Mouse (Mus musculus) macrophage (primary cell): ENCODE data around the gene Anapc15. TPM values are rescaled to one million over a fixed set of nuclear protein-coding genes. Genes with fewer than 3 reads are reported as not detected.
"Not testable (repeated sequence)": the region's sequence is repeated elsewhere in the genome, so short reads cannot be mapped to it uniquely, and the experiment has no call there.

Experiments
- H3K27ac ChIP-seq: fragments of 350-480 bp; formaldehyde crosslinking; 2 replicates; pipeline ENCODE4 v1.9.0; 2021
- H3K36me3 ChIP-seq: fragments of 350-480 bp; formaldehyde crosslinking; 2 replicates; pipeline ENCODE4 v1.9.0; 2021; ENCODE audit errors: inconsistent target
- H3K4me3 ChIP-seq: fragments of 350-480 bp; formaldehyde crosslinking; 2 replicates; pipeline ENCODE4 v1.9.0; 2021; ENCODE audit errors: inconsistent target
- H3K79me2 ChIP-seq: fragments of 350-480 bp; formaldehyde crosslinking; 2 replicates; pipeline ENCODE4 v1.9.0; 2021; ENCODE audit errors: inconsistent target
- WGBS: methylation state at CpG from one replicate; pipeline ENCODE4 v1.1.7; 2026; ENCODE audit warnings: inconsistent platforms; ENCODE audit not compliant: missing documents; 5-methylcytosine and 5-hydroxymethylcytosine counted together
- polyA plus RNA-seq: library from polyadenylated mRNA; stranded (reverse); fragments of 250-400 nt; gene quantifications from 3 replicates; pipeline ENCODE4 v1.2.4, GENCODE M21; 2018; ENCODE audit warnings: inconsistent platforms

Gene Anapc15
- polyA plus RNA-seq, 1 experiment from 2014 or later: 104 TPM

DNA sequence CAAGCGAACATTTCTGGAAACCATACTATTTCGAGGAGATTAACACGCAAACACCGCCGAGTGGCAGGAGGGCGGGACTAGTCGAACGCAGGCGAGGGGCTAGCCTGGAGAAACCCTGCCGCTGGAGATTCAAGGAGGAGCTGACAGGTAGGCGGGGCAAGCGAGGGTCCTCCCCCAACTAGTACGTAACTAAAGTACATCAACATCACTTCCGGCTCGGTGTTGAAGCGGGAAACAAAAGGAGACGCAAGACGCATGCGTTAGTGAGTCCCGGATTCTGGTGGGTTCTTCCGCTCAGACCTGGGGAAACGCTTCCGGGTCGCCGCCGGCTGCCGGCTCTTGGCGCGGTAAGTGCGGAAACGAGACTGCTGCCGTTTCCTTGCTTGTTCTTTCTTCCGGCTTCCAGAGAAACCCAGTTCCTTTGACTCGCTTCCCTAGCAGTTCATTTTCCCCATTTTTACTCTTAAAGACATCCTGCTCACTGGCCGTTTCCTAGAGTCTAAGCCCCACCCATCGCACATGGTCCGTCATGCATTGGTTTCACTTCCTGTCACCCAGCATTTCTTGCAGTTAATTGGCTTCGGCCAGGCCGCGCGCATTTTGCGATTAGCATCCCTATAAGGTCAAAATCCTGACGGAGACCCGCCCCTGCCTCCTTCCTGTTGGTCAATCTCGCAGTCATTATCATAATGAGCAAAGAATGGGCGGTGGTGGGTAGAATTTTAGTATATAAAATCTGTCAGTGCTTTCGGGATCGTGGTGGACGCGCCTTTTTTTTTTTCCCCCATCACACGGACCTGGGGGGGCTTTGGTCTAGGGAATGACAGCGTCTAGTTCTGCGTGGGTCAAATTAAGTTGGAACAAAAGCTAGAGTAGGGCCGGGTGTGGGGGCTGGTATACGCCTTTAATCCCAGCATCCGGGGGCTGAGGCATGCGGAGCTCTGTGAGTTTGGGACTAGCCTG lies 32.9 kb downstream of the Anapc15 start:
- under 1% methylated on average over 57 of the region's 57 CpGs for WGBS
- Histone ChIP-seq H3K4me3 (peak overlapping the region; percentile 61), H3K79me2 (peaks cover 7% of the 10 kb centered on the region; the same call in 1 of the 2 replicates), H3K27ac (peak overlapping the region; percentile 97), H3K36me3 (no peaks in the 10 kb centered on the region)

DNA sequence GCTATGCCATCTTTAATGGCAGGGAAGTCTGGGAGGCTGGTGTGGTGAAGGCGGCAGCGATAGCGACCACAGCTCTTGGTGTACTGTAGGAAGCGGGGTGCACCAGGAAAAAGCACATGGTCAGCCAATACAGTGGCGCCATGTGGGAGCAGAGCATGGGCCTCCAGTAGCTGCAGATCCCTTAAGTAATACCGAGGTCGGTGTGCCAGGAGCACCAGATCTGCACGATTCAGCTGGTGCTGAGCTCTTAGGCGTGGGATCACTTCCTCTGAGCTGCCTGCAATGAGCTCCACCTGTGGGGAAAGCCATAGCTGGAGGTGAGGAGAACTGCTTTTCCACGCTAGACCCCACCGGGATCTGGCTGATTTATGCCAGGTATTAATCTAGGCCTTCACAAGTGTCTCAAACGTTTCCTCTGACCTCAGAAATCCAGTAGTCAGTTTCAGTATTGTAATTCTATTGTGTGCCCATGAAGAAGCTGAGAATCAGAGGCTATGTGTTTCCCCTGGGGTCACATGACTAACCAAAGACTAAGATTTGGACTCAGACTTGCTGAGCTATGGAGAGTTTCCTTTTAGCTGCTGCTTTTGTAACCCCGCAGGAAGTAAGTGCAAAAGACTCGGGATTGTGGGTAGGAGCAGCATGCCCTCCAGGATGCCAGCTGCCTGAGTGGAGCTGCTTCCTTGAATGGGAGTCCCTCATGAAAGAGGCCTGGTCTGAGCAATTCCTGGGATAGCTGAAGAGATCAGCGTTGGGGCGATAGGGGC lies 37.0 kb downstream of the Anapc15 start:
- 72% methylated on average over 16 of the region's 16 CpGs for WGBS
- Histone ChIP-seq H3K79me2 (peaks cover 11% of the 10 kb centered on the region; the same call in 1 of the 2 replicates), H3K27ac (peak overlapping the region; percentile 90), H3K4me3 (no peak overlapping the region), H3K36me3 (no peaks in the 10 kb centered on the region)

DNA sequence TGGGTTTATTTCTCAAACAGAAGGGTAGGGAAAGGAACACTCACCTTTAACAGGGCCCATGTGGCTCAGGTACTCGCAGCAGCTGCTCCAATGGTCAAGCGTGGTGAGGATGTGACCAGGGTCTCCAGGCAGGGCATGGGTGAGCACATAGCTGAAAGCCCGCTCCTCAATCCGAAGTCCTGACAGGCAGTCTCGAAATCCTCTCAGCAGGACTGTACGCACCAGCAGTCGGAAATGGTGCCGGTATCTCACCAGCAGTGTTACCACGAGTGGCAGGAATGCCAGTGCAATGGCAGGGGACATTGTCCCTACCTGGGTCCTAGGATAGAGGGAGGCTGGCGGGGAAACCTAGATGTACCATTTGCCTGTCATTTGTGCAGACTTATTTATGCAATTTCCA lies 38.5 kb downstream of the Anapc15 start:
- peak overlapping the region; percentile 90 for H3K27ac ChIP-seq
- WGBS: 93% methylated on average over 10 of the region's 10 CpGs
- no peak overlapping the region for H3K4me3 ChIP-seq
- H3K36me3 ChIP-seq: no peaks in the 10 kb centered on the region
- H3K79me2 ChIP-seq: peaks cover 19% of the 10 kb centered on the region; the same call in 1 of the 2 replicates

DNA sequence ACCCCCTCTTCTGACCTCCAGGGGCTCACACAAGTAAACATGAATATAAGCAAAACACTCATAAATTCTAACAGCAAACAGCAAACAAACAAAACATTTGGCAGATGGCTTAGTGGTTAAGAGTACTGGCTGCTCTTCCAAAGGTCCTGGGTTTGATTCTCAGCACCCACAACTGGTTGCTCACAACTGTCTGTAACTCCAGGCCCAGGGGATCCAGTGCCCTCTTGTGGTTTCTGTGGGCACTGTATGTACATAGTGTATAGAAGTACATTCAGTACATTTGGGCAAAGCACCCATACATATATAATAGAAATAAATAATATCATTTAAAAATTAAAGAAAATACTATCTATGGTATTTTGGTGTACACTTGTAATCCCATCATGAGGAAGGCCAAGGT lies 39.3 kb downstream of the Anapc15 start:
- H3K36me3 ChIP-seq: no peaks in the 10 kb centered on the region
- no peak overlapping the region for H3K4me3 ChIP-seq
- peaks cover 19% of the 10 kb centered on the region for H3K79me2 ChIP-seq
- no peak overlapping the region for H3K27ac ChIP-seq

DNA sequence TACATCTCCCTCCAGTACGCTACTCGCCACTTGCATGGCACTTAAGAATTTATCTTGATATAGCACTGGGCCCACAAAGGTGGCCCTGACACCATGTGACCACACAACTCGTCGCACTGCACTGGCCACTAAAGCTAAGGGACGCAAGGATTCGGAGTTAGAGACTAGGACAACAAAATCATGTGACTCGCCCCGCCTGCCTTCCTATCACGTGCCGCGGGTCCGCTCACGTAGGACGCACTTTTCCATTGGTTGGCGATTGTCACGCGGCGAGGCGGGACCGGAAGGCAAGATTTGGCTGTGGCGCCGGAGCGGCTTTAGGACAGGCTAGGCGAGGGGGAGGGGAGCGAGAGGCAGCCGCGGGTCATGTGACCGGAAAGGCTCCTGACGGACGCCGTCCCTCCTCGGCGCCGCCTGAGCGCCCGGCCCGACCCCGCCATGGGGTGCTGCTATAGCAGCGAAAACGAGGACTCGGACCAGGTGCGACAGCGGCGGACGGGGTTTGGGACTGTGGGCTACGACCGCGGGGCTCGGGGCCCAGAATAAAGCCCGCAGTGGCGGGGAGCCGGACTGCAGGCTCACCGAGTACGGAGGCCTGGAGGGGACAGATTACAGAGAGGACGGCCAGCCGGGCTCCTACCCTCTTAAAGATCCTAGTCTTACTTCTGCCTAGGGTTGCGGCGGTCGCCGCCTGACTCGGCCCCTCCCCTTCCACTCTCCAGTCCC lies 42.2 kb downstream of the Anapc15 start, which contains the start of gene Lamtor1:
TSS of gene Lamtor1 (plus strand) at position 344 of the 726 bp plus-strand sequence.
- Histone ChIP-seq H3K27ac (peak within 1 kb of the TSS; percentile 99), H3K4me3 (peak within 1 kb of the TSS; percentile 81), H3K36me3 (peaks cover 9% of the 10 kb centered on the region), H3K79me2 (peaks cover 48% of the 10 kb centered on the region)
- WGBS: under 1% methylated on average over 61 of the region's 61 CpGs

DNA sequence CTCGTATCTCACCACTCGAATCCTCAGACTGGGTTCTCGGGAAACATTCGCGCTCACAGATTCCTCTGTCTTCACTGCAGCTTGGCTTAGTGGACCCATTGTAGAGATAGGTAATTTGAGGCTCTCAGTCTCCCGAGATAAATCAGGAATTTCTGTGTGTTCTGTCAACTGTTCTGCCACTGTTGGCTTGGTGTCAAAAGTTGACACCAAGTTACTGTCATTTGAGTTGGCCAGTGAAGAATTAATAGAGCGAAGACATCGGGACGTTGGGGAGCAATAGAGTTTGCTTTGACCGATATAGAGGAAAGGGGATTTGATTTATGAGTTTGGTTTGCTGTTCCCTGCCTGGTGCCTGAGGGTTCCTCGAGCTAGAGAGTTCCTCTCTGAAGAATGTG lies 42.8 kb downstream of the Anapc15 start, which contains the start of gene Tomt:
TSS of gene Tomt (minus strand) at position 73 of the 395 bp plus-strand sequence.
- peak within 1 kb of the TSS; percentile 81 for H3K4me3 ChIP-seq
- WGBS: 0% methylated on average over 11 of the region's 11 CpGs
- H3K27ac ChIP-seq: peak within 1 kb of the TSS; percentile 99
- peaks cover 53% of the 10 kb centered on the region for H3K79me2 ChIP-seq
- peaks cover 15% of the 10 kb centered on the region for H3K36me3 ChIP-seq

DNA sequence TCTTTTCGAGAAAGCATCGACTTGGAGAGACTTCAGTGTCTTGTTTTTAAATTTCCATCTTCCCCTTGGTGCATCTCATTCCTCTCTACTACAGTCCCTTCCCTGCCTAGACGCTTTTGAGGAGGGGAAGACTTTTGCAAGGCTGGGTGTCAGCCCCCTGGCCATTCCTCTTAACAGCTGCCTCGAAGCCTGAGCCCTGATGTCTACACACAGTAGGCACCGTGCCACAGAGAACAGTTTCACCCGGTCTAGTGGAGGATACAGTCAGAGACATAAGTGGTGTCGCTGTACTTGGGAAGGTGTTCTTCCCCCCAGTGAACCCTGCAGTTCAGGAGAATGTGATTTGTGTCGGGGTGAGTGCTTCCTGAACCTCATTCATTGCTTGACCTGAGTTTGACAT lies 43.2 kb downstream of the Anapc15 start:
- Histone ChIP-seq H3K36me3 (peaks cover 19% of the 10 kb centered on the region), H3K79me2 (peaks cover 55% of the 10 kb centered on the region), H3K27ac (peak overlapping the region; percentile 99), H3K4me3 (peak overlapping the region; percentile 81)
- WGBS: 3% methylated on average over 8 of the region's 8 CpGs

DNA sequence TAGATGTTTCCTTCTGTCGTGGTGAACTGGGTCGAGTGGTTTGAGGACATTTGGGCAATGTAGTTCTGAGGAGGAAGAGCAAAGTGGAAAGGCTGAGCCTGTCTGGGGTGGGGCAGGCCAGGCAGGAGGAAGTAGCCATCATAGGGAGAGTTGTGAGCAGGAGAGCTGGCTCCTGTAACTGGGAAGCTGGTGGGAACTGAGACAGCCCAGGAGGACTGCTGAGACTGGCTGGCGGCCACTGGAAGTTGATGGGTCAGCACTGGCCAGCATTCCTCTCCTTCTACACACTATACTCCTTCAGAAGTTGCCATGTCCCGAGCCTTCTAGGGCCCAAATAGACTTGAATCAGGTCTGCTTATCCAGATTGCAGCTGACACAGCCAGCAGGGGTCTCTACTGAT lies 44.9 kb downstream of the Anapc15 start:
- H3K36me3 ChIP-seq: peaks cover 36% of the 10 kb centered on the region
- H3K4me3 ChIP-seq: peak overlapping the region; percentile 81; the same call in 1 of the 2 replicates
- H3K27ac ChIP-seq: peak overlapping the region; percentile 99
- peaks cover 51% of the 10 kb centered on the region for H3K79me2 ChIP-seq
- 20% methylated on average over 4 of the region's 4 CpGs for WGBS

DNA sequence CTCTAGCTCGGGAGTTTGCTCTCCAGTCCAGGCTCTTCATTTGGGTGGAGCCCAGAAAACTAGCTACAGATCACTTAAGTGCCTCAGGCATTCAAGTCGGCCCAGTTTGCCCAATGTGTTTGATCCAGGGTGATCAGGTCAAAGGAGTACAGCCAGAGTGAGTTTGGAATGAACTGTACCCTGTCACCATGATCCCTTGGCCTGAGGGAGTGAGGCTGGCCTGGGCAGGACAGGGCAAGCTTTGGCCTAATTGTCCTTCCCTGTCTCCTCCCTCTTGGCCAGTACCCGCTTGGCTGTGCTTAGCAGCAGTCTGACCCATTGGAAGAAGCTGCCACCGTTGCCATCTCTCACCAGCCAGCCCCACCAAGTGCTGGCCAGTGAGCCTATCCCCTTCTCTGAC lies 46.6 kb downstream of the Anapc15 start:
- Histone ChIP-seq H3K27ac (no peak overlapping the region), H3K79me2 (peaks cover 51% of the 10 kb centered on the region), H3K36me3 (peaks cover 42% of the 10 kb centered on the region), H3K4me3 (no peak overlapping the region)
- 89% methylated on average over 4 of the region's 4 CpGs for WGBS

DNA sequence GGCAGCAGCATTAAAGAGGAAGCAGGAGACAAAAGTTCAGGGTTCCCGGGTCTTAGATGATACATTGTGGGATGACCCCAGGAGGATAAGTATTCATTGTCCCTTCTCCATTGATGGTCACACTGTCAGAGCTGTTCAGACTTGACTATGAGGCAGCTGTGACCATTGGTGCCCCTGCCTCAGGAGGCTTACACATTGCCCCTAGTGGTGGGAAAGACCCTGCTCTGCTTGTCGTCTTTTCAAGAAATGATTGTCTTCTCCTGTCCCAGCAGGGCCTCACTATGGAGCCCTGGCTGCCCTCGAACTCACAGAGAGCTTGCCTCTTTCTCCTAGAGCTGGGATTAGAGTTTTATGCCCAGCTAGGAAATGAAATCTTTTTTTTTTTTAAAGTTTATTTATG lies 48.5 kb downstream of the Anapc15 start:
- WGBS: 76% methylated on average over 3 of the region's 3 CpGs
- Histone ChIP-seq H3K4me3 (no peak overlapping the region), H3K27ac (no peak overlapping the region), H3K79me2 (peaks cover 43% of the 10 kb centered on the region), H3K36me3 (peaks cover 42% of the 10 kb centered on the region)

DNA sequence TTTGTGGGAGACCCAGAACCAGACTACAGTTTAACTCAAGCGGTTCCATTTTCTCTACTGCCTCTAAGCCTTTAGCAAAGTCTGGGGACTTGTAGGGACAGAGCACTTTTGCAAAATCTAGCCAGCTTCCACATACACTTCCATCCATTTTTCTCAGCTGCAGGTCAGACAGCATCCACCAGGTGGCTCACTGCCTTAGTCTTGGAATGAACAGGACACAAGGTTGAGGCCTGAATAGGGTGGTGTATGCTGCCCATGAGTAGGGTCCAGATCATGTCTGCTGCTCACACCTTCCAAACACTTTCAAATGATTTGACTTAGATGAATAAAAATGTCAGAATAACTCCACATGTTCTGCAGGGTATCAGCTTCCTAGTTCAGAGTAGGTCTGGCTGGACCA lies 54.6 kb downstream of the Anapc15 start:
- Histone ChIP-seq H3K79me2 (no peaks in the 10 kb centered on the region), H3K36me3 (peaks cover 10% of the 10 kb centered on the region), H3K27ac (no peak overlapping the region), H3K4me3 (no peak overlapping the region)
- WGBS: 23% methylated on average over 1 of the region's 1 CpGs

DNA sequence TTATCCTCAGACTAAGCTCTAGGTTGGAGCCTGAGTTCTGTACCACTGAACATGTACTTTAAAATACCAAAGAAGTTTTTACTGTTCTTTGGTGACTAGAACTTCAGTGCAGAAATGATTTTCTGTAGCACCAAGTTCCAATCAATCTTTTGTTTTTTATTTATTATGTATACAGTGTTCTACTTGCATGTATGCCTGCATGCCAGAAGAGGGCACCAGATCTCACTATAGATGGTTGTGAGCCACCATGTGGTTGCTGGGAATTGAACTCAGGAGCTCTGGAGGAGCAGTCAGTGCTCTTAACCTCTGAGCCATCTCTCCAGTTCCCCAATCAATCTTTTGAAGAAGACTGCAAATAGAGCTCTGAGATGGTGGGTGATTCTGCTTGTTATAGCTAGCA lies 62.4 kb downstream of the Anapc15 start:
- H3K79me2 ChIP-seq, H3K27ac ChIP-seq, H3K4me3 ChIP-seq, H3K36me3 ChIP-seq: not testable (repeated sequence)

DNA sequence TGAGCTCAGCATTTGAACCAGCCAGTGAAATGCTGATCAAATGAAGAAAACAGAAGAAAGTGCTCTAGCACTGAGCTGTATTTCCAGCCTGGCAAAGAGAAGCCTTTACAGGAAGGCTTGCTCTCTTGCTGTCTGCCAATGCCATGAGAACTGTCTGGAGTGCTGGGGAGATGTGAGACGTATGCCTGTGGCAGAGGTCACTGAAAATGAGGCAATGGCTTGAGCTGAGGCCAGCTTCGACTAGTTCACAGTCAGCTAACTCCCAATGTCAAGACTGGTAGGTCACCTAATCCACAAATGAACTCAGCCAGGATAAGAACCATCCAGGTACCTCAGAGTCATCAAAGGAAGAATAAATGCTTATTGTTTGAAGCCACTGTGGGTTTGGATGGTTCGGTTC lies 64.6 kb downstream of the Anapc15 start:
- Histone ChIP-seq H3K79me2 (peaks cover 11% of the 10 kb centered on the region; the same call in 1 of the 2 replicates), H3K27ac (no peak overlapping the region), H3K36me3 (no peaks in the 10 kb centered on the region), H3K4me3 (no peak overlapping the region)
- WGBS: 92% methylated on average over 3 of the region's 3 CpGs

DNA sequence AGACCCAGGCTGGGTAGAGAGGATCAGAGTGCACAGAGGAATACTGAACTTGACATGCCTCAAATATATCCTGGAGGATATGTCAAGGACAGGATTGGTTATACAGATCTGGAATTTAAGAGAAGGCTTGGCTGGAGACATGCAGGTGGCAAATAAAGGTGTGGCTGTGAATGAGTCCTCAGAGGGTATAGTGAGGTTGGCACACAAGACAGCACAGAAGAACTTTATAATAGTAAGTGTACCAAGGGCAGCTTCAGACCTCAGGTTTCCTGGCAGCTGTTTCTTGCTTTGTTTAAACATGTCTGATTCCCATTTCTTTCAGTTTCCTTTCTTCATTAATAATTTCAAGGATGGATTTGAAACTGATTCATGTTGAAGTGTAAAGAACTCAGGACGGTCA lies 69.0 kb downstream of the Anapc15 start:
- Histone ChIP-seq H3K4me3 (peak overlapping the region; percentile 88; the same call in 1 of the 2 replicates), H3K27ac (no peak overlapping the region), H3K79me2 (peaks cover 51% of the 10 kb centered on the region), H3K36me3 (no peaks in the 10 kb centered on the region)
- 92% methylated on average over 1 of the region's 1 CpGs for WGBS
